Mouse (Mus musculus) right cerebral cortex, postnatal 36 days (tissue): ENCODE data around the gene Ubl4b.

Experiments used
- DNase-seq, 2 experiments: peaks; one replicate each; pipeline ENCODE4 v3.0.0; 2022; ENCODE audit warnings: low spot score in 2 of 2, mixed read lengths in 1 of 2

Gene Ubl4b

GRCm38 (mm10) chr3:107520931-107521330, 33.9 kb downstream of the Ubl4b start:
- no peak for DNase-seq

DNA sequence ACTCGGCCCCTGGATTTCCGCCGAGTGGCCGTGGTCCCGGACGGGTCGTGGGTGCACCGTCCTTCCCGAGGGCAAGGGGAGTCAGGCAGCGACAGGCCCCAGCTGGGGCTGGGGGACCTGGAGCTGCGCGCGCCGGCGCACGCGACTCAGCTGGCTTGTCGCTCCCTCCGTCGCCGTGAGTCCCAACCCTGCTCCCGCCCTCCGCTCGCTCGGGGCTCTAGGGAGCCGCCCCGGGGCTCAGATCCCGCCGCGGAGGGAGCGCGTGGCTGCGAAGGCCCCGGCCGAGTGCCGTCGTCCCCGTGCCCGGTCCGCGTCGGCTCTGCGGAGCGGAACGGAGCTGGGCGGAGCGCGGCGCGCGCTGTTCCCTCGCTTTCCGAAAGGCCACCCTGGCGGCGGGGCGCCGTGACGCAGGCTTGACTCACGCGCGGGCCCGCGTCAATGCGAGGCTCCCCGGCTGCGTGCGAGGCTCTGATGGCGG, 37.2 kb downstream of the Ubl4b start, which contains the start of gene Slc6a17:
TSS of gene Slc6a17 (minus strand) at position 388 of the 478 bp plus-strand sequence.
- DNase-seq, result peak; percentile 80 to 81

DNA sequence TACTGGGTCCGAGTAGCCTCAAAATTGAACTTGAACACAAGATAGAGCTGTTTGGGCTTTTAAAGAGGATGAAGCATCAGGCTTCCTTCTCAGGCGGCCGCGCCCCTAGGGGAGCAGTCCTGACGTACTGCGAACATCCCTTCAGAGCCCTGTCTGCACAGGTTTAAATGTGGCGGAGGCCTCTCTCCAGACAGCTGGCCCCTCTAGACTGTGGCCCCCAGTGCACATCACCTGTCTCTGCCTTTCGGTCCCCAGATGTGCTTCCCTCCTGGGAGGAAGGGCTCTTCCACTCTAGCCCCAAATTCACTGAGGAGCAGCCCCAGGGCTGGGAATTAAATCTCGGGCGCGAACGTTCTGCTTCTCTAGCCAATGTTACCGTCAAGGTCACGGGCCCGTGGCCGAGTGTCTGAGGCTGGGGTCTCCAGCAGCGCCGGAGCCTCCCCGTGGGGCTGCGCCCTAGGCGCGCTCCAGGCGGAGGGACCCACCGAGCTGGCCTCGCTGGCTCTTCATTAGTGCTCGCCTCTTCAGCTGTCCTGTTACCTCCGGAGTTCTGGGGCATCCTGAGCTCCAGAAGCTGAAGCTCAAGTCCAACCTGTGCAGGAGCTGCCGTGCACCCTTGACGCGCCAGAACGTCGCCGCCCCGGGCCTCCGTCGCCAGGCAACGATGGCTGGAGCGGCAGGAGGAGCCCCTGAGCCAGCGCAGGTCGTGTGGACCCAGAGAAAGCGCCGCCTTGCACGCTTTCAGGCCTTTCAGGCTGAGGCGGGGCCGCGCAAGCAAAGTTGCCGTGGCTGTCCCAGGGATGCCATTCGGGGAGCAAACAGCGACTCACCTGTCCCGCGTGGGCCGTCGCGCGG, 37.9 kb downstream of the Ubl4b start:
- peak in 1 of 2 experiments; percentile 48 for DNase-seq

DNA sequence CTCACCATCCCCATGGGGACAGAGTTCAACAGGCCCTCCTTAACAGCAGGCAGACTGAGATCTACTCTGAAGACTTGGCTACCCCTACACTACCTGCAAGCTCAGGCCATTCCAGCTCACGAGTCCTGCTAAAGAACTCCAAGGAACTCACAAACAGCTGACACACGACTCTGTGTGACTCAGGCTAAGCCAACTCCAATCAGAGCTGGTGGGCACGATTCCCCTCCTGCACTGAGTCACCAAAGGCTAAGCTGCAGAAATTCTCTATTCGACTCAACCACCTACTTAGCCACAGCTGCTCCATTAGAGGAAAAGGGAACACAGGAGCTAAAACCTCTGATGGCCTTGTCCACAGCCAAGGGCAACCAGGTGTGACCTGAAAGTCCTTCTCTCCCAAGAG, 38.9 kb downstream of the Ubl4b start:
- peak in 1 of 2 experiments; percentile 56 for DNase-seq

GRCm38 (mm10) chr3:107511416-107511815, 43.5 kb downstream of the Ubl4b start:
- DNase-seq, result no peak

- peak; percentile 40 to 68 for DNase-seq
These were observed 46.2 kb downstream of the Ubl4b start for GRCm38 (mm10) chr3:107508696-107509095.

GRCm38 (mm10) chr3:107507966-107508365, 46.9 kb downstream of the Ubl4b start:
- DNase-seq, result no peak

GRCm38 (mm10) chr3:107506531-107506930, 48.3 kb downstream of the Ubl4b start:
- DNase-seq, result no peak

- peak; percentile 66 to 78 for DNase-seq
These were observed 49.2 kb downstream of the Ubl4b start for GRCm38 (mm10) chr3:107505464-107506367.

DNA sequence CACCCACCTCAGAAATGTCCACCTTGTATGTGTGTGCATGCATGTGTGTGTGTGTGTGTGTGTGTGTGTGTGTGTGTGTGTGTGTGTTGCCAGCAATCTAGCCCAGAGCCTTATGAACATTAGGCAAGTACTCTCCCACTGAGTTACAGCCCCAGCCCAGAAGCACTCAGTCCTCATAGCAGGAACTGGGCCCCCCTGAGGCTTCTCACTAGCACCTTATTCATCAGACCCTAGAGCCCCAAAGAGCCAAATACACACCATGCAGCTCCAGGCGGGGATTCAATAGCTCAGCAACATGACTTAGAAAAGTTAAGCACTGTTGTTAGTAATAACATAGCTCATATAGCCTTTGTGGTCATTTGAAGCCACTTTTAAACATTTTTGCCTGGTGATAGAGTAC, 50.3 kb downstream of the Ubl4b start:
- DNase-seq, result no peak

DNA sequence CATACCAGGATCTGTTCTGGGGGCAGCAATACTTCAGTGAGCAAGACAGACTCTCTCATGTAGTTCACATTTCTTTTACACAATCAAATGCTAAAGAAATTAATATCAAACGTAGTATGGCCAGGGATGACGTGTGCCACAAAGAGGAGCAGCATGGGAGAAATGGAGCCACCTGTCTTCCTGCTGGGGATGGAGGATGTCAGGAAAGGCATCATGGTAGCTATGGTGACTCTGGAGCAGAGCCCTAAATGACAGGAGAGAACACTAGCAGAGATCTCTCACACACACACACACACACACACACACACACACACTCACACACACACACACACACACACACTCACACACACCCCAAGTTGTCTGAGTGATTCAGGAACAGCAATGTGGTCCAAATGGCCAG, 51.2 kb downstream of the Ubl4b start:
- DNase-seq, result no peak
